Mouse (Mus musculus) kidney, embryonic 15.5 days (tissue): ENCODE data around the gene Fgd4. TPM values are rescaled to one million over a fixed set of nuclear protein-coding genes. Genes with fewer than 3 reads are reported as not detected.

ENCODE experiments used
- ATAC-seq: fragments of 200-750 bp; cut with Nextera tagmentation; replicated peaks from 2 replicates; pipeline ENCODE4 v1.8.0; 2017; ENCODE audit warnings: moderate TSS enrichment; ENCODE audit not compliant: low FRiP score
- H3K27ac ChIP-seq: fragments of 300-500 bp; sonication (generic); 2 replicates; pipeline ENCODE4 v1.5.1; 2015; ENCODE audit warnings: mild to moderate bottlenecking, inconsistent platforms
- H3K27me3 ChIP-seq: fragments of 300-500 bp; sonication (generic); 2 replicates; pipeline ENCODE4 v1.6.1; 2015; ENCODE audit warnings: inconsistent platforms
- H3K36me3 ChIP-seq: fragments of 300-500 bp; sonication (generic); 2 replicates; pipeline ENCODE4 v1.6.1; 2015; ENCODE audit warnings: inconsistent platforms
- H3K4me1 ChIP-seq: fragments of 300-500 bp; sonication (generic); 2 replicates; pipeline ENCODE4 v1.6.1; 2015; ENCODE audit warnings: inconsistent platforms
- H3K4me2 ChIP-seq: fragments of 300-500 bp; sonication (generic); 2 replicates; pipeline ENCODE4 v1.6.1; 2015; ENCODE audit warnings: moderate library complexity, mild to moderate bottlenecking, inconsistent platforms
- H3K4me3 ChIP-seq: fragments of 300-500 bp; sonication (generic); replicated peaks from 2 replicates; pipeline ENCODE4 v1.5.1; 2015; ENCODE audit warnings: mild to moderate bottlenecking, inconsistent platforms
- H3K9ac ChIP-seq: fragments of 300-500 bp; sonication (generic); 2 replicates; pipeline ENCODE4 v1.6.1; 2015; ENCODE audit warnings: mild to moderate bottlenecking, inconsistent platforms
- H3K9me3 ChIP-seq: fragments of 300-500 bp; sonication (generic); replicated peaks from 2 replicates; pipeline ENCODE4 v1.6.1; 2016; ENCODE audit warnings: inconsistent platforms
- WGBS: fragments of 180-500 bp; shearing (Covaris S2); methylation state at CpG from one replicate; pipeline ENCODE4 v1.1.7; 2015; ENCODE audit warnings: mixed read lengths; 5-methylcytosine and 5-hydroxymethylcytosine counted together
- polyA plus RNA-seq: library from polyadenylated mRNA; unstranded; fragments of >200 nt; fragmentation: Nextera tagmentation; extraction: Ambion mirVana; gene quantifications from 2 replicates; pipeline ENCODE4 v1.2.1, GENCODE M21; 2015

The Fgd4 gene
- 12.8 and 14.8 TPM in 2 replicates for polyA plus RNA-seq

GRCm38 (mm10) chr16:16600461-16600860 is at the start of gene Fgd4:
TSS of gene Fgd4 (minus strand) at chr16:16600549.
- WGBS = 20% methylated on average over 5 of the region's 5 CpGs
- peak within 1 kb of the TSS; percentile 90 for H3K9ac ChIP-seq
- H3K4me1 ChIP-seq = peaks cover 10% of the 10 kb centered on the region
- peak; percentile 80 for ATAC-seq
- H3K4me3 ChIP-seq = peak within 1 kb of the TSS; percentile 87
- no peaks in the 10 kb centered on the region for H3K36me3 ChIP-seq
- no peaks in the 10 kb centered on the region for H3K9me3 ChIP-seq
- H3K27ac ChIP-seq = peak within 1 kb of the TSS; percentile 97
- H3K4me2 ChIP-seq = peak within 1 kb of the TSS; percentile 89
- no peaks in the 10 kb centered on the region for H3K27me3 ChIP-seq

- no peak overlapping the region for H3K4me3 ChIP-seq
- H3K4me2 ChIP-seq = no peak overlapping the region
- no peaks in the 10 kb centered on the region for H3K9me3 ChIP-seq
- WGBS = 78% methylated on average over 1 of the region's 1 CpGs
- no peaks in the 10 kb centered on the region for H3K27me3 ChIP-seq
- ATAC-seq = no peak
- H3K27ac ChIP-seq = no peak overlapping the region
- no peak overlapping the region for H3K9ac ChIP-seq
- no peaks in the 10 kb centered on the region for H3K4me1 ChIP-seq
- H3K36me3 ChIP-seq = no peaks in the 10 kb centered on the region
Measured at GRCm38 (mm10) chr16:16645148-16645547, 44.8 kb upstream of the Fgd4 start.

DNA sequence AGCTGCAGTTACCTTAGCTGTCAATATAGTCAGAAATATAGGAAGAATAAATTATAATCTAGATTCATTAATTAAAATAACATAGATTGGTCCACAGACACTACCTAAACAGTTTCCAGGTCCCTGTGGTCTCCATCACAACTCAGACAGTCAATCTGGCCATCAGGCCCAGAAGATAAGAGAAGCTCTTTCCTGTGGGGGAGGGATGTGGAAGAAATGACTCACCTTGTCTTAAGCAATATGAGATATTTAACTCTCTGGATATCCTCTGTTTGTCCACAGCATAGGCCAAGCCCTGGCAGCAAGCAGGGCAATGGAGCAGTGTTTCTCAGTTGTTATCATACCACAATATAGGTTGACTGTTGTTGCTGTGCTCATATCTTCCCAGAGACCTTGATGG is 33.4 kb upstream of the Fgd4 start:
- Histone ChIP-seq H3K27ac (no peak overlapping the region), H3K4me1 (no peaks in the 10 kb centered on the region), H3K9me3 (peaks cover 11% of the 10 kb centered on the region), H3K4me3 (no peak overlapping the region), H3K36me3 (no peaks in the 10 kb centered on the region), H3K27me3 (no peaks in the 10 kb centered on the region), H3K9ac (no peak overlapping the region), H3K4me2 (no peak overlapping the region)
- ATAC-seq = no peak

DNA sequence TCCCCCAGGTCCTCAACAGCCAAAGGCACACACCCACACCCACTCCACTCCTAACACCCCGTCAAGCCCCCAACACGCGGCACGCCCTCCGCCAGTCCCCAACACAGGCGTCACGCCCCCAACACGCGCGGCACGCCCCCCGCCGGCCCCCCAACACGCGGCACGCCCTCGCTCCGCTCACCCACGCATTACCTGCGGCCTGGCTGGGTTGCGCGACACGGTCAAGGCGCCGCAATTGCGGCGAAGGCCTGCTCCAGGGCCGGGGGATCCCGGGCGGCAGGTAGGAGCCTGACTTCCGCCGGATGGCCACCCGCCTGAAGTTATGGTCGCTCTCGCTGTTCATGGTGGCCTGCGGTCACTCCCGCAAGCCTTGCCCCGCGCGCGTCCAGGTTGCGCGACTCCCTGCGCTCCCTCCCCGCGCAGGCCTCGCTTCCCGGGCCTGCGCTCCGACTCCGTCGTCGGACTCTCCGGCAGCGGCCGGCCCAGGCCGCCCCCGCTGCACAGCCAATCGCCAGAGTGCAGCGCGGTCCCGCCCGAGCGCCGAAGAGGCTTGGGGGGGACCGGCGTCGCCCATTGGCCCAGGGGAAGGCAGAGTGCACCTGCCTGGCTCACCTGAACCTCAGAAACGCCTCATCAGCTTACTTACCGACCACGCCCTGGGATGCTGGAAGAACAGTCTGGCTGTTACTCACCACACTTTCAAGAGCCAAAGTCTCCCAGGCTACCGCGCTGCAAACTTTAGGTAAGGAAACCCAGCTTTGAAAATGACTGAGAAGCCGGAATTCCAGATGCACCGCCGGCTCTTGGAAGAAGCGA is 555 bp downstream of the Fgd4 start:
- H3K36me3 ChIP-seq = no peaks in the 10 kb centered on the region
- peak overlapping the region; percentile 89 for H3K4me2 ChIP-seq
- peak; percentile 98 for ATAC-seq
- no peaks in the 10 kb centered on the region for H3K9me3 ChIP-seq
- H3K4me3 ChIP-seq = peak overlapping the region; percentile 87
- under 1% methylated on average over 70 of the region's 77 CpGs for WGBS
- H3K27me3 ChIP-seq = no peaks in the 10 kb centered on the region
- H3K9ac ChIP-seq = peak overlapping the region; percentile 90
- H3K27ac ChIP-seq = peak overlapping the region; percentile 97
- peaks cover 10% of the 10 kb centered on the region for H3K4me1 ChIP-seq

DNA sequence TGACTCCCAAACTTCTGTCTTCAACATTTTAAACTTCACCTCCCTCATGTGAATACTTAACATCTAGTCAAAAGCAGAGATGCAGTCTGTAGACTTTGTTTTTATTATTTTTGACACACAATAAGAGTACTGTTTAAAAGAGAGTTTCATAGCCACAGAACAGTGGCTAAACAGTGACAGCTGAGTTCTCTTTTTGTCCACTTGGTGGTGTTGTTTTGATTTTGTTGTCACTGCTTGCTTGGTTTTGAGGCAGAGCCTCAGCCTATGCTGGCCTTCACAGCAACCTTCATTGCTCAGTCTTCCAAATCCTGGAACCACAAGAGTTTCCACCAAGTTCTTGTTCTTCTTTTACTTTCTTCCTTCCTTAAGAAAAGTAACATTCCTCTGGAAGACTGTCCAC is 3.8 kb downstream of the Fgd4 start:
- no peaks in the 10 kb centered on the region for H3K27me3 ChIP-seq
- H3K27ac ChIP-seq = no peak overlapping the region
- no peak for ATAC-seq
- H3K36me3 ChIP-seq = no peaks in the 10 kb centered on the region
- no peaks in the 10 kb centered on the region for H3K9me3 ChIP-seq
- no peak overlapping the region for H3K4me2 ChIP-seq
- H3K4me1 ChIP-seq = peaks cover 17% of the 10 kb centered on the region
- H3K9ac ChIP-seq = no peak overlapping the region
- H3K4me3 ChIP-seq = no peak overlapping the region

- H3K27ac ChIP-seq = no peak overlapping the region
- H3K36me3 ChIP-seq = no peaks in the 10 kb centered on the region
- no peak overlapping the region for H3K9ac ChIP-seq
- H3K27me3 ChIP-seq = no peaks in the 10 kb centered on the region
- H3K9me3 ChIP-seq = no peaks in the 10 kb centered on the region
- no peak overlapping the region for H3K4me2 ChIP-seq
- H3K4me3 ChIP-seq = no peak overlapping the region
- 0 out of 2 replicates have a peak, but pooled peaks cover 7% of the 10 kb centered on the region for H3K4me1 ChIP-seq
- ATAC-seq = peak; percentile 75; the same call in 1 of the 2 replicates
Measured at GRCm38 (mm10) chr16:16592622-16593021, 7.7 kb downstream of the Fgd4 start.

DNA sequence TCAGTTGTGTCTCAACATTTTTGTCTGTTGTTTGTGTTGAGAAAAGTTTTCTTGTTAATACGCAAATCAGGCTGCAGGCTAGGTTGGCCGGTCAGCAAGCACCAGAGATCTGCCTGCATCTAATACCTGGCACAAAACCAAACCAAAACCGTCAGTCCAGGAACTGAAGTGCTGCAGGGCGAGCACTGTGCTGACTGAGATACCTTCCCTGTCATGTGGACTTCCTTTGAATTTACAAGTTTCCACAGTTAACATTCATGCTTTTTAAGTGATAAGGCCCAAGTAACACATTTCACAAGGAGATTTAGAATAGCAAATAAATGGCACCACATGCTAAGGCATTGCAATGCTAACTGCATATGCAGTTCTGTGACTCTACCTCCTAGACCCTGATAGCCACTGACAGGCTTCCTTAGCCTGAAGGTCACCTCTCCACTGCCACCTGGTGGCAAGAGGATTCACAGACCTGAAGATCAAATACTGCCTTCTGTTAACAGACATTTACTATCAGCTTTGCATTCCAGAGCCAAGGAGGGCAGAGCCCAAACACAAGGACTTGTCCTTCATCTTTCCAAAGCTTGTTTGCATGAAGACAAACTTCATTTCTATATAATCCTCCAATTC is 15.8 kb downstream of the Fgd4 start:
- Histone ChIP-seq H3K4me1 (no peaks in the 10 kb centered on the region), H3K27ac (no peak overlapping the region), H3K9ac (no peak overlapping the region), H3K4me3 (no peak overlapping the region), H3K27me3 (no peaks in the 10 kb centered on the region), H3K4me2 (no peak overlapping the region), H3K9me3 (no peaks in the 10 kb centered on the region), H3K36me3 (no peaks in the 10 kb centered on the region)
- ATAC-seq = no peak; the same call in 1 of the 2 replicates
- WGBS = 79% methylated on average over 4 of the region's 4 CpGs

- Histone ChIP-seq H3K9me3 (no peaks in the 10 kb centered on the region), H3K27ac (no peak overlapping the region), H3K4me1 (no peaks in the 10 kb centered on the region)
Measured at GRCm38 (mm10) chr16:16576556-16576955, 23.8 kb downstream of the Fgd4 start.

DNA sequence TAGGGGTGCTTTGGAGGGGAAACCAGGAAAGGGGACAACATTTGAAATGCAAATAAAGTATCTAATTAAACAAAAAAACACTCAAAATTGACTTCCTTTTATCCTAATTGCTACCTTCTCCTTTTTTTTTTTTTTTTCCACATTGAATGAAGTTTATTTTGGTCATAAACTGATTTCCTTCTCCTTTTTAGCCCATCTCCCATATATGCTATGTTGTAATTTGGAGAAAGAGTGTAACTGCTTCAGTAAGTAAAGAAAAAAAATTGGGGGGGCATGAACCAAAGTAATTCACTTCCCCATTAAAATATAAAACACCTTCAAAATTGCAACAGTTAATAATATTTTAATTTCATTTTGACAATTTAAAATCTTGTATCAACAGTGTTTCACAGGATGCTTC is 25.8 kb downstream of the Fgd4 start:
- ATAC-seq = no peak

More at GRCm38 (mm10) chr16:16576556-16576955, 23.8 kb downstream of the Fgd4 start:
- H3K36me3 ChIP-seq = no peaks in the 10 kb centered on the region
- H3K27me3 ChIP-seq = no peaks in the 10 kb centered on the region
- ATAC-seq = no peak
- no peak overlapping the region for H3K4me3 ChIP-seq
- H3K4me2 ChIP-seq = no peak overlapping the region
- H3K9ac ChIP-seq = no peak overlapping the region

GRCm38 (mm10) chr16:16573167-16573566 is 27.2 kb downstream of the Fgd4 start:
- 89% methylated on average over 1 of the region's 1 CpGs for WGBS
- Histone ChIP-seq H3K4me1 (no peaks in the 10 kb centered on the region), H3K27me3 (no peaks in the 10 kb centered on the region), H3K9me3 (no peaks in the 10 kb centered on the region), H3K4me2 (no peak overlapping the region), H3K4me3 (no peak overlapping the region), H3K27ac (no peak overlapping the region), H3K36me3 (no peaks in the 10 kb centered on the region), H3K9ac (no peak overlapping the region)
- no peak for ATAC-seq

More for the DNA sequence above, 25.8 kb downstream of the Fgd4 start:
- no peak overlapping the region for H3K4me2 ChIP-seq
- no peaks in the 10 kb centered on the region for H3K4me1 ChIP-seq
- no peaks in the 10 kb centered on the region for H3K9me3 ChIP-seq
- no peaks in the 10 kb centered on the region for H3K36me3 ChIP-seq
- no peaks in the 10 kb centered on the region for H3K27me3 ChIP-seq
- no peak overlapping the region for H3K27ac ChIP-seq
- no peak overlapping the region for H3K9ac ChIP-seq
- H3K4me3 ChIP-seq = no peak overlapping the region

DNA sequence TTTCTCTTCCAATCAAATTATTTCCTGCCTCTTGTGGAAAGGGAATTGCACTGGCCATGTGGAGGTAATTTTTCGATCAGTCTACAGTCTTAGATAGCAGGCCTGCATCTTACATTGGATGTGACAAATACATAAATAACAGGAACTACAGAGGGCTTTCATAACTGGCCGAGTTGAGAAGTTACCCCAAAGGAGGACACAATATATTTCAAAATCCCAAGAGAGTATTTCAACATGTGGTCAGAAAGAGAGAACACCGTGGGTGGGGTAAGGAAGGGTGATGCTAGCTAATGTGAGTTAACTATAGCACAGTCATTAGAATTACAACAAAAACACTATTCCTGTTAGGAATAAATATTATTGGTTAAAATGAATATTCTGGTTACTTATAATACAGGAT is 29.0 kb downstream of the Fgd4 start:
- no peaks in the 10 kb centered on the region for H3K9me3 ChIP-seq
- no peak for ATAC-seq
- no peaks in the 10 kb centered on the region for H3K4me1 ChIP-seq
- H3K27me3 ChIP-seq = no peaks in the 10 kb centered on the region
- H3K4me2 ChIP-seq = no peak overlapping the region
- no peak overlapping the region for H3K27ac ChIP-seq
- no peaks in the 10 kb centered on the region for H3K36me3 ChIP-seq
- no peak overlapping the region for H3K9ac ChIP-seq
- WGBS = 69% methylated on average over 3 of the region's 3 CpGs
- H3K4me3 ChIP-seq = no peak overlapping the region

GRCm38 (mm10) chr16:16566786-16567185 is 33.6 kb downstream of the Fgd4 start:
- ATAC-seq = no peak
- 76% methylated on average over 1 of the region's 1 CpGs for WGBS
- Histone ChIP-seq H3K4me2 (no peak overlapping the region), H3K4me1 (no peaks in the 10 kb centered on the region), H3K9me3 (no peaks in the 10 kb centered on the region), H3K36me3 (no peaks in the 10 kb centered on the region), H3K4me3 (no peak overlapping the region), H3K9ac (no peak overlapping the region), H3K27me3 (no peaks in the 10 kb centered on the region), H3K27ac (no peak overlapping the region)
